Mouse (Mus musculus) cerebellum, adult 2 months (tissue): ENCODE measurements around the gene Sytl2.

Experiments used
- CTCF ChIP-seq: fragments of 200-500 bp; IDR thresholded peaks from 2 replicates; pipeline ENCODE4 v1.5.1; 2011; ENCODE audit warnings: low read depth, mild to moderate bottlenecking, control low read depth, low read length, moderate library complexity, borderline replicate concordance; ENCODE audit not compliant: insufficient read depth
- POLR2A ChIP-seq: fragments of 200-500 bp; IDR thresholded peaks from 2 replicates; pipeline ENCODE4 v1.6.1; 2011; ENCODE audit warnings: low read length, control low read depth, borderline replicate concordance; ENCODE audit not compliant: insufficient read depth

DNA sequence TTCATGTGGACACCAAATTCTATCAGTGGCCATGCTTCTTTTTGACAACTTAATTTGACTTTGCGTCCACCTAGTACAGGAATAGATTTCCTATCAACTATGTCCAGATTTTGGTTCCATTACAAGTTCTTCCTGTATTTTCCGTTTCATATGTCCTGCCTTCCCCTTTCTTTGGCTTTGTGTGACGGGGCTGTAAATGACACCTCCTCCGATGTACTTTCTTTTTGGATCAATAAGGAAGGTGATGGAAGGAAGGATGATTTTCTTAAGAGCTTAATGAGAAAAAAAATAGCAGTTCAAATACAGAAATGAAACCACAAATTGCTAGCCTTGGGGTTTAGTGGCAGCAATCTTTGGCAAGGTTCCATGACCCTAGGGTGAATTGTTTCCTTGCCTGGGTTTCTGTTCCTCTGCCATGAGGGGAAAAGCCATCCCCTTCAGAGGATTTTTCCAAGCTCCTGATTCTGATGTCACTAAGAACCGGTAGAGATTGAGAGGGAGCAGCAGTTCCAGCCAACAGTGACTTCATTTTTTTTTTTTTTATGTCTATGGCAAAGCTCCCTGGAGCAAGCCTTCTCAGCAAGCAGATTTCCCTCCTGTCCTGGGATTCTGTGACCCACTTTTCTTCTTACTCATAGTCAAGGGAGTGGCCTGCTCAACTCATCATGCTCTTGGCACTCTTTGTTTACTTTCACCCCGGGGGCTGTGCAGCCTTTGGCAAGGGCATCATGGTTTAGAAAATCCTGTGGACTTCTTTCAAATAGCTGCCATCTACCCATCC is 68.2 kb downstream of the Sytl2 start:
- no peak for TF ChIP-seq CTCF
- no peak for TF ChIP-seq POLR2A
